Mouse (Mus musculus): ENCODE measurements around the gene Tmem82.

DNA sequence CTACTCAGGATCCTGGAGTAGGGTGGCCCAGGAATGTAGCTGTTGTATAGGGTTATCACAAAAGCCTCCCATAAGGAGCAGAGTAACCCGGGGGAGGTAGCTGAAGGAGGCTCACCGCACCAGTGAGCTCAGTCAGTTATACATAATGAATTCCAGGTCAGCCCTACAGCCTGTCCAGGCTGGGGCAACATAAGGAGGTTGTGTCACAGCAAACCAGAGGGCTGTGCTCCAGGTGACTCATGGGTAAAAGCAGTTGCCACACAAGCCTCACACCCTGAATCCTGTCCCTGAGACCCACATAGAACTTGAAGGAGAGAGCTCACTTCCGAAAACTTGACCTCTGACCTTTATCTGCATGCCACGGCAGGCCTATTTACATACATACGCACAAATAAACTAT is 49.5 kb downstream of the Tmem82 start:
- TF ChIP-seq POLR2A (IDR thresholded peaks at IDR 0.05; ENCODE audit: control insufficient read depth, extremely low read depth, insufficient read depth, low read length, poor library complexity) (no peak), CTCF (IDR thresholded peaks at IDR 0.05; ENCODE audit: borderline replicate concordance, control insufficient read depth, extremely low read depth, insufficient read depth, low read length, poor library complexity) (no peak)

All from thymus, adult 2 months (tissue).